Mouse (Mus musculus) embryonic fibroblast, embryonic 13.5 days (primary cell): ENCODE results near the gene Letm1.

Source experiments
- CTCF ChIP-seq: IDR thresholded peaks from 2 replicates; pipeline ENCODE4 v1.5.1; 2011; ENCODE audit warnings: mild to moderate bottlenecking, control low read depth, low read length, moderate library complexity, borderline replicate concordance; ENCODE audit not compliant: insufficient read depth
- POLR2A ChIP-seq: IDR thresholded peaks from 2 replicates; pipeline ENCODE4 v1.6.1; 2011; ENCODE audit warnings: low read depth, mild to moderate bottlenecking, control low read depth, low read length, moderate library complexity

GRCm38 (mm10) chr5:33722266-33723018, 60.2 kb downstream of the Letm1 start:
- TF ChIP-seq CTCF (no peak), POLR2A (no peak)
